Mouse (Mus musculus) bone marrow, adult 2 months (tissue): ENCODE measurements around the gene Cx3cr1.

Source experiments
- CTCF ChIP-seq: fragments of 200-500 bp; IDR thresholded peaks from 2 replicates; pipeline ENCODE4 v1.5.1; 2011; ENCODE audit warnings: low read length, control low read depth; ENCODE audit not compliant: control insufficient read depth, insufficient read depth
- POLR2A ChIP-seq: fragments of 200-500 bp; IDR thresholded peaks from 2 replicates; pipeline ENCODE4 v1.6.1; 2011; ENCODE audit warnings: low read depth, mild to moderate bottlenecking, control low read depth, low read length, borderline replicate concordance; ENCODE audit not compliant: control insufficient read depth

- peak; percentile 56; the same call in 1 of the 2 replicates for TF ChIP-seq POLR2A
- no peak for TF ChIP-seq CTCF
Observed at GRCm38 (mm10) chr9:119937005-119937773, 132.5 kb downstream of the Cx3cr1 start, which contains the start of the genes Gorasp1 and Ttc21a.
